Comparison of ENCODE assay signal across 8 mouse cellular contexts in genomic region chr1:171238463-171238862, GRCm38 (mm10). TPM values are rescaled to one million over a fixed set of nuclear protein-coding genes. Genes with fewer than 3 reads are reported as not detected.
DNase-seq lines count a peak whose midpoint lies in the region; ATAC-seq and TF ChIP-seq lines count a peak whose summit lies in the region.

No protein-coding gene starts in this region.

- TF ChIP-seq EP300 in CH12.LX (IDR thresholded peaks at IDR 0.05; ENCODE audit: low read length) = no peak

- WGBS in kidney, embryonic 14.5 days = 72% methylated on average over 14 of the region's 14 CpGs
- WGBS in liver, embryonic 13.5 days (ENCODE audit: insufficient replicate concordance) = 65% methylated on average over 14 of the region's 14 CpGs

- TF ChIP-seq POLR2A in CH12.LX (IDR thresholded peaks at IDR 0.05; ENCODE audit: low read depth, low read length) = no peak

- in situ Hi-C loops in CH12.LX (cut with MboI; ENCODE audit: low pct_ligation_motif_present, low pct_unique_long_range_greater_than_20kb, low sequenced_read_pairs) = no loop called here

- H3K27ac ChIP-seq in kidney, embryonic 14.5 days (ENCODE audit: low read depth, low read length) = no peak overlapping the region
- no peak overlapping the region for H3K27ac ChIP-seq in CH12.LX (ENCODE audit: insufficient read depth, low read depth)
- no peak overlapping the region for H3K27ac ChIP-seq in liver, embryonic 13.5 days

- no peaks in the 10 kb centered on the region for H3K79me2 ChIP-seq in CH12.LX (replicated peaks; ENCODE audit: control insufficient read depth, extremely low read depth, insufficient read depth, poor library complexity, severe bottlenecking)

- peak; percentile 80 for TF ChIP-seq RAD21 in CH12.LX (IDR thresholded peaks at IDR 0.05; ENCODE audit: low read depth, low read length)

- no peaks in the 10 kb centered on the region for H3K27me3 ChIP-seq in kidney, embryonic 14.5 days (ENCODE audit: control insufficient read depth, insufficient read depth, low read length)
- no peaks in the 10 kb centered on the region for H3K27me3 ChIP-seq in CH12.LX (replicated peaks)
- no peaks in the 10 kb centered on the region for H3K27me3 ChIP-seq in liver, embryonic 13.5 days

- H3K4me1 ChIP-seq in kidney, embryonic 14.5 days (ENCODE audit: control insufficient read depth, insufficient read depth, low read length) = no peaks in the 10 kb centered on the region
- peaks cover 0 to 18% of the 10 kb centered on the region in 2 experiments; a peak in 2 of 4 replicates for H3K4me1 ChIP-seq in CH12.LX (ENCODE audit: control insufficient read depth in 1 of 2, insufficient read depth in 2 of 2)
- H3K4me1 ChIP-seq in liver, embryonic 13.5 days (replicated peaks) = peaks cover 33% of the 10 kb centered on the region

- H3K9me3 ChIP-seq in kidney, embryonic 14.5 days (ENCODE audit: control insufficient read depth, low read length) = no peaks in the 10 kb centered on the region
- no peaks in the 10 kb centered on the region for H3K9me3 ChIP-seq in CH12.LX (replicated peaks; ENCODE audit: low read length)
- no peaks in the 10 kb centered on the region for H3K9me3 ChIP-seq in liver, embryonic 13.5 days (replicated peaks)

- ATAC-seq in kidney, embryonic 14.5 days (ENCODE audit: low FRiP score, low TSS enrichment) = no peak
- peak; percentile 65 for ATAC-seq in granulocyte monocyte progenitor cell, adult 5-6 weeks (replicated peaks; ENCODE audit: poor library complexity, severe bottlenecking)
- ATAC-seq in liver, embryonic 13.5 days (ENCODE audit: low read depth) = peak; percentile 33; the same call in 1 of the 2 replicates
- no peak for ATAC-seq in inflammation-experienced regulatory T-cells, adult 6 months

- H3K9ac ChIP-seq in kidney, embryonic 14.5 days (ENCODE audit: low read depth, low read length) = no peak overlapping the region
- H3K9ac ChIP-seq in CH12.LX (ENCODE audit: insufficient read depth, low read depth) = no peak overlapping the region
- no peak overlapping the region for H3K9ac ChIP-seq in liver, embryonic 13.5 days

- no peak overlapping the region for H3K4me3 ChIP-seq in kidney, embryonic 14.5 days (ENCODE audit: low read length)
- H3K4me3 ChIP-seq in CH12.LX (replicated peaks in 1 of 3; ENCODE audit: low read depth in 2 of 3, low read length in 2 of 3, poor library complexity in 1 of 3) = no peak overlapping the region
- no peak overlapping the region for H3K4me3 ChIP-seq in liver, embryonic 13.5 days (replicated peaks)

- DNase-seq in kidney, adult 18-20 months = peak; percentile 76
- DNase-seq in CH12.LX (ENCODE audit: extremely low read depth) = peak; percentile 65
- DNase-seq in adrenal gland, postnatal 10 days = peak; percentile 81
- peak; percentile 53 for DNase-seq in liver, embryonic 13.5 days
- DNase-seq in retina, embryonic 14.5 days (ENCODE audit: low spot score) = peak; percentile 73

- dilution Hi-C loops in CH12.LX (cut with MboI; ENCODE audit: extremely low pct_ligation_motif_present, extremely low pct_unique_long_range_greater_than_20kb, low sequenced_read_pairs) = no loop called here

- H3K4me2 ChIP-seq in kidney, embryonic 14.5 days (replicated peaks; ENCODE audit: low read depth, low read length) = no peak overlapping the region
- no peak overlapping the region for H3K4me2 ChIP-seq in CH12.LX (ENCODE audit: insufficient read depth, low read depth, poor library complexity, severe bottlenecking)
- no peak overlapping the region for H3K4me2 ChIP-seq in liver, embryonic 13.5 days

- H3K36me3 ChIP-seq in kidney, embryonic 14.5 days (ENCODE audit: control insufficient read depth, insufficient read depth, low read length) = peaks cover 99% of the 10 kb centered on the region
- H3K36me3 ChIP-seq in CH12.LX (replicated peaks in 1 of 2; ENCODE audit: control insufficient read depth in 1 of 2, insufficient read depth in 1 of 2, low read length in 1 of 2) = peaks cover 86 to 94% of the 10 kb centered on the region in 2 experiments
- H3K36me3 ChIP-seq in liver, embryonic 13.5 days = peaks cover 94% of the 10 kb centered on the region

- TF ChIP-seq CTCF in CH12.LX (conservative IDR thresholded peaks at IDR 0.05 in 1 of 2, IDR thresholded peaks at IDR 0.05 in 1 of 2; ENCODE audit: low read depth in 2 of 2, low read length in 2 of 2) = peak; percentile 53 to 87; a peak in 3 of 4 replicates

TF ChIP-seq in CH12.LX, 34 proteins besides CTCF, POLR2A, EP300 and RAD21:
- TF ChIP-seq ZNF384 (IDR thresholded peaks at IDR 0.05; ENCODE audit: low read depth, low read length) (no peak), SMC3 (IDR thresholded peaks at IDR 0.05; ENCODE audit: low read depth, low read length) (peak; percentile 87), SIN3A (IDR thresholded peaks at IDR 0.05; ENCODE audit: low read length) (no peak), ZMIZ1 (IDR thresholded peaks at IDR 0.05; ENCODE audit: low read depth, low read length) (no peak), MAZ (IDR thresholded peaks at IDR 0.05; ENCODE audit: low read depth, low read length) (no peak)
TF ChIP-seq in CH12.LX: peak in this region for 1.

RNA-seq across cellular contexts. Expression of gene Fcer1g, which starts 4.3 kb away (rescaled TPM):
- polyA plus RNA-seq in kidney, embryonic 14.5 days (2014; fragmentation: Nextera tagmentation; extraction: Ambion mirVana) = 30.7 and 32.1 TPM in 2 replicates
- total RNA-seq in CH12.LX (2012; rRNA removed) = 10.1 and 13.6 TPM in 2 replicates
- 22.7 and 31.3 TPM in 2 replicates for total RNA-seq in CH12.LX (2014; rRNA removed)
- 35.6 and 51.2 TPM in 2 replicates for polyA plus RNA-seq in CH12.LX (2012; ENCODE audit: insufficient read length, low read depth)
- 10 to 100 TPM; 14.4 to 19.2 TPM for total RNA-seq in adrenal gland, postnatal 10 days (2021)
- 327 and 359 TPM in 2 replicates for total RNA-seq in granulocyte monocyte progenitor cell, adult 5-6 weeks (2014; fragmentation: Nextera tagmentation)
- total RNA-seq in granulocyte monocyte progenitor cell, adult 5-6 weeks (2017) = 143 and 171 TPM in 2 replicates
- polyA plus RNA-seq in liver, embryonic 13.5 days (2015; fragmentation: Nextera tagmentation; extraction: Ambion mirVana) = 68.2 and 69.6 TPM in 2 replicates
- polyA plus RNA-seq in inflammation-experienced regulatory T-cells, adult 6 months (2017; shearing (Covaris generic)) = 10 to 100 TPM in 1 of 3 experiments, not detected in 2; 10.7 TPM

RNA-seq across cellular contexts. Expression of gene Adamts4, which starts 11.8 kb away (rescaled TPM):
- 4.1 and 6.9 TPM in 2 replicates for polyA plus RNA-seq in kidney, embryonic 14.5 days (2014; fragmentation: Nextera tagmentation; extraction: Ambion mirVana)
- 0.13 and 0.25 TPM in 2 replicates for total RNA-seq in CH12.LX (2012; rRNA removed)
- 0.04 and 0.08 TPM in 2 replicates for total RNA-seq in CH12.LX (2014; rRNA removed)
- polyA plus RNA-seq in CH12.LX (2012; ENCODE audit: insufficient read length, low read depth) = 0.09 and 0.19 TPM in 2 replicates
- total RNA-seq in adrenal gland, postnatal 10 days (2021) = 1 to 10 TPM; 4.0 to 5.1 TPM
- not detected in 2 replicates for total RNA-seq in granulocyte monocyte progenitor cell, adult 5-6 weeks (2014; fragmentation: Nextera tagmentation)
- total RNA-seq in granulocyte monocyte progenitor cell, adult 5-6 weeks (2017) = not detected in 2 replicates
- polyA plus RNA-seq in liver, embryonic 13.5 days (2015; fragmentation: Nextera tagmentation; extraction: Ambion mirVana) = 0.43 and 0.46 TPM in 2 replicates
- polyA plus RNA-seq in inflammation-experienced regulatory T-cells, adult 6 months (2017; shearing (Covaris generic)) = under 1 TPM in 1 of 3 experiments, not detected in 2; 0.09 TPM

RNA-seq across cellular contexts. Expression of gene Ndufs2, which starts 12.7 kb away (rescaled TPM):
- 229 and 293 TPM in 2 replicates for polyA plus RNA-seq in kidney, embryonic 14.5 days (2014; fragmentation: Nextera tagmentation; extraction: Ambion mirVana)
- total RNA-seq in CH12.LX (2012; rRNA removed) (244 and 265 TPM in 2 replicates), CH12.LX (2014; rRNA removed) (239 and 242 TPM in 2 replicates)
- 242 and 264 TPM in 2 replicates for polyA plus RNA-seq in CH12.LX (2012; ENCODE audit: insufficient read length, low read depth)
- total RNA-seq in adrenal gland, postnatal 10 days (2021) = 1,000 to 10,000 TPM in 1 of 2 experiments, 100 to 1,000 TPM in 1; 996 to 1,019 TPM
- 270 and 271 TPM in 2 replicates for total RNA-seq in granulocyte monocyte progenitor cell, adult 5-6 weeks (2014; fragmentation: Nextera tagmentation)
- total RNA-seq in granulocyte monocyte progenitor cell, adult 5-6 weeks (2017) = 358 and 391 TPM in 2 replicates
- polyA plus RNA-seq in liver, embryonic 13.5 days (2015; fragmentation: Nextera tagmentation; extraction: Ambion mirVana) = 152 and 167 TPM in 2 replicates
- polyA plus RNA-seq in inflammation-experienced regulatory T-cells, adult 6 months (2017; shearing (Covaris generic)) = 100 to 1,000 TPM; 106 to 120 (median 119) TPM

RNA-seq across cellular contexts. Expression of gene Apoa2, which starts 13.6 kb away (rescaled TPM):
- polyA plus RNA-seq in kidney, embryonic 14.5 days (2014; fragmentation: Nextera tagmentation; extraction: Ambion mirVana) = 3.5 and 5.7 TPM in 2 replicates
- total RNA-seq in CH12.LX (2012; rRNA removed) = 5.3 and 6.2 TPM in 2 replicates
- total RNA-seq in CH12.LX (2014; rRNA removed) = 3.0 and 3.7 TPM in 2 replicates
- 3.1 and 4.9 TPM in 2 replicates for polyA plus RNA-seq in CH12.LX (2012; ENCODE audit: insufficient read length, low read depth)
- total RNA-seq in adrenal gland, postnatal 10 days (2021) = 1,000 to 10,000 TPM; 1,052 to 2,650 TPM
- total RNA-seq in granulocyte monocyte progenitor cell, adult 5-6 weeks (2014; fragmentation: Nextera tagmentation) = 4.5 and 6.9 TPM in 2 replicates
- total RNA-seq in granulocyte monocyte progenitor cell, adult 5-6 weeks (2017) = 3.7 and 8.0 TPM in 2 replicates
- polyA plus RNA-seq in liver, embryonic 13.5 days (2015; fragmentation: Nextera tagmentation; extraction: Ambion mirVana) = 3,578 and 3,897 TPM in 2 replicates
- not detected for polyA plus RNA-seq in inflammation-experienced regulatory T-cells, adult 6 months (2017; shearing (Covaris generic))

RNA-seq across cellular contexts. Expression of gene Tomm40l, which starts 16.1 kb away (rescaled TPM):
- polyA plus RNA-seq in kidney, embryonic 14.5 days (2014; fragmentation: Nextera tagmentation; extraction: Ambion mirVana) = 31.3 and 36.4 TPM in 2 replicates
- total RNA-seq in CH12.LX (2012; rRNA removed) (37.1 and 37.6 TPM in 2 replicates), CH12.LX (2014; rRNA removed) (34.4 and 36.0 TPM in 2 replicates)
- polyA plus RNA-seq in CH12.LX (2012; ENCODE audit: insufficient read length, low read depth) = 24.7 and 32.8 TPM in 2 replicates
- total RNA-seq in adrenal gland, postnatal 10 days (2021) = 10 to 100 TPM; 46.9 to 58.1 TPM
- total RNA-seq in granulocyte monocyte progenitor cell, adult 5-6 weeks (2014; fragmentation: Nextera tagmentation) = 30.1 and 30.3 TPM in 2 replicates
- total RNA-seq in granulocyte monocyte progenitor cell, adult 5-6 weeks (2017) = 20.7 and 21.2 TPM in 2 replicates
- polyA plus RNA-seq in liver, embryonic 13.5 days (2015; fragmentation: Nextera tagmentation; extraction: Ambion mirVana) = 19.3 and 21.4 TPM in 2 replicates
- 10 to 100 TPM; 24.1 to 34.6 (median 28.7) TPM for polyA plus RNA-seq in inflammation-experienced regulatory T-cells, adult 6 months (2017; shearing (Covaris generic))

Comparison
In these comparisons a context has a peak if more than half of its experiments do, and no peak if none do; other contexts are left out.
1. ATAC-seq: peak in granulocyte monocyte progenitor cell, adult 5-6 weeks (single experiment) and liver, embryonic 13.5 days (single experiment); none in kidney, embryonic 14.5 days (single experiment) and inflammation-experienced regulatory T-cells, adult 6 months (single experiment).
2. Peak in every context shown above with its lines, with median percentiles within 50 percentile points of each other: DNase-seq.